Mouse (Mus musculus) lung, embryonic 14.5 days (tissue): ENCODE results near the gene Olfr686. TPM values are rescaled to one million over a fixed set of nuclear protein-coding genes. Genes with fewer than 3 reads are reported as not detected.

ENCODE experiments used
- ATAC-seq: fragments of 200-750 bp; cut with Nextera tagmentation; 2 replicates; pipeline ENCODE4 v1.8.0; 2017; ENCODE audit warnings: mild to moderate bottlenecking, moderate TSS enrichment, moderate library complexity; ENCODE audit not compliant: insufficient read depth
- DNase-seq: peaks from one replicate; pipeline ENCODE4 v3.0.0-alpha.2; 2015
- H3K27ac ChIP-seq: fragments of 300-500 bp; sonication (generic); 2 replicates; pipeline ENCODE4 v1.5.1; 2014; ENCODE audit warnings: low read depth, mild to moderate bottlenecking, moderate library complexity
- H3K27me3 ChIP-seq: fragments of 300-500 bp; sonication (generic); 2 replicates; pipeline ENCODE4 v1.6.1; 2014; ENCODE audit warnings: low read length, control low read depth; ENCODE audit not compliant: insufficient read depth
- H3K36me3 ChIP-seq: fragments of 300-500 bp; sonication (generic); 2 replicates; pipeline ENCODE4 v1.6.1; 2014; ENCODE audit warnings: control low read depth; ENCODE audit not compliant: insufficient read depth
- H3K4me1 ChIP-seq: fragments of 300-500 bp; sonication (generic); 2 replicates; pipeline ENCODE4 v1.6.1; 2014; ENCODE audit warnings: antibody characterized with exemption, control low read depth; ENCODE audit not compliant: insufficient read depth
- H3K4me2 ChIP-seq: fragments of 300-500 bp; sonication (generic); 2 replicates; pipeline ENCODE4 v1.6.1; 2014; ENCODE audit warnings: mild to moderate bottlenecking
- H3K4me3 ChIP-seq: fragments of 300-500 bp; sonication (generic); 2 replicates; pipeline ENCODE4 v1.5.1; 2014; ENCODE audit warnings: low read depth, low read length
- H3K9ac ChIP-seq: fragments of 300-500 bp; sonication (generic); 2 replicates; pipeline ENCODE4 v1.6.1; 2014
- H3K9me3 ChIP-seq: fragments of 300-500 bp; sonication (generic); 2 replicates; pipeline ENCODE4 v1.6.1; 2016; ENCODE audit warnings: low read depth, low read length, control low read depth
- CTCF ChIP-seq: IDR thresholded peaks from 2 replicates; pipeline ENCODE4 v1.5.1; 2016; ENCODE audit warnings: antibody characterized with exemption, low read depth
- WGBS: fragments of 180-500 bp; shearing (Covaris S2); extraction: QIAGEN DNeasy Blood & Tissue Kit; methylation state at CpG from one replicate; pipeline ENCODE4 v1.1.7; 2014; 5-methylcytosine and 5-hydroxymethylcytosine counted together
- polyA plus RNA-seq: library from polyadenylated mRNA; unstranded; fragments of >200 nt; fragmentation: Nextera tagmentation; extraction: Ambion mirVana; gene quantifications from 2 replicates; pipeline ENCODE4 v1.2.1, GENCODE M21; 2014

The Olfr686 gene
- polyA plus RNA-seq = not detected in 2 replicates

- Histone ChIP-seq H3K27ac (no peak within 1 kb of the TSS), H3K9me3 (no peaks in the 10 kb centered on the region), H3K4me2 (no peak within 1 kb of the TSS), H3K4me1 (no peaks in the 10 kb centered on the region), H3K27me3 (no peaks in the 10 kb centered on the region), H3K9ac (no peak within 1 kb of the TSS), H3K4me3 (no peak within 1 kb of the TSS), H3K36me3 (no peaks in the 10 kb centered on the region)
- DNase-seq (no peak), ATAC-seq (no peak)
- TF ChIP-seq CTCF = no peak
These were observed at the start of gene Olfr686 for GRCm38 (mm10) chr7:105207385-105207784. Olfr686 (minus strand) TSS chr7:105207485.

DNA sequence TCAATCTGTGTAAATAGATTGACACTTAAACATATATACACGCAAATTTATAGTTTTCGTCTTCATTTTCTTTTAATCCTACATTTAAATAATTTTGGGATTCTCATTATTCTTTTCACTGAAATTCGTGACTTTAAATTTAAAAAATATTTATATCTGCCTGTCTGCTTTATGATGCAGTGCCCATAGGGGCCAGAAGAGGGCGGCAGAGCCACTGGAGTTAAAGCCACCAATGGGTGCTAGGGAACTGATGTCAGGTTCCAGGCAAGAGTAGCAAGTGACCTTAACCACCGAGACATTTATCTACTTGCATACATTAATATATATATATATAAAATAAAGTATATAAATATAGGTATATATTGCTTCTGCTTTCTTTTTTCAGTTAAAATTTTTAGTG lies 49.4 kb upstream of the Olfr686 start:
- H3K27me3 ChIP-seq = no peaks in the 10 kb centered on the region
- H3K27ac ChIP-seq = no peak overlapping the region
- H3K4me2 ChIP-seq = no peak overlapping the region
- DNase-seq (peak; percentile 29), ATAC-seq (no peak)
- no peaks in the 10 kb centered on the region for H3K36me3 ChIP-seq
- H3K9ac ChIP-seq = no peak overlapping the region
- peak; percentile 33; the same call in 1 of the 2 replicates for TF ChIP-seq CTCF
- no peaks in the 10 kb centered on the region for H3K4me1 ChIP-seq
- H3K9me3 ChIP-seq = no peaks in the 10 kb centered on the region
- no peak overlapping the region for H3K4me3 ChIP-seq
- 59% methylated on average over 5 of the region's 5 CpGs for WGBS

DNA sequence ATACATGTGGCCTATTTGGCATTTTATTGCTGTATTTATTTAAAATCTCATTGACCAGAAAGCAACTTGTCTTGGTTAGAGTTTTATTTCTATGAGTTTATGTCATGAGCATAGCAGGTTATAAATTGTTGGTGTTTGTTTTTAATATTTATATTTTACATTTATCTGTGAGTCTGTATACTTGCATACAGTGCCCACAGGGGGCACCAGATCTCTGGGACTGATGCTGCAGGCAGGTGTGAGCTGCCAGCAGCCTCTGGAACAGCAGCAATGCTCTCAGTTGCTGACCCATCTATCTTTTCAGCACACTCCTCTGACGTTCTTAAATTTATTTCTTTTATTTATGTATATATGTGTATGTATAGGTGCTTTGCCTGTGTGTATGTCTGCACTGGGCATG lies 40.9 kb upstream of the Olfr686 start:
- ATAC-seq = no peak
- no peak overlapping the region for H3K4me2 ChIP-seq
- H3K27me3 ChIP-seq = no peaks in the 10 kb centered on the region

DNA sequence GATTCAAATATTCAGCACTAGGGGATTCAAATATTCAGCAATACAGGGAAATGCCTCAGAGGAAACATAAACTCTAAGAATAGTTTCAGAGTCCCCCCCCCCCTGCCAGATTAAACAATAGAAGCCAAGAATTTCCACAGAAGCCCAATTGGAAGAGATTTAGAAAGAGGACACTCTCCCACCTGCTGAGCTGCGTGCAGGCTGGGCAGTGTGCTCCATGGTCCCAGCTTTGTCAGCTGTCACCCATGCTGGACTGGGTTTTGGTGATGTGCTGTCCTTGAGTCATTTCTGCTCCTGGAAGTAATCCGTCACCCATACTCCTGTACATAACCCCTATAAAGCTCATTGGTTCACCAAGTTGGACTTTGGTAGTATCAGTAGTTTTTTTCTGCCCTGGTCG lies 40.4 kb upstream of the Olfr686 start:
- H3K27ac ChIP-seq = no peak overlapping the region
- no peak overlapping the region for H3K9ac ChIP-seq
- no peaks in the 10 kb centered on the region for H3K9me3 ChIP-seq
- DNase-seq (no peak), ATAC-seq (no peak)
- no peaks in the 10 kb centered on the region for H3K4me1 ChIP-seq
- TF ChIP-seq CTCF = no peak
- no peak overlapping the region for H3K4me2 ChIP-seq
- no peaks in the 10 kb centered on the region for H3K27me3 ChIP-seq
- H3K4me3 ChIP-seq = no peak overlapping the region
- WGBS = 76% methylated on average over 3 of the region's 3 CpGs
- H3K36me3 ChIP-seq = no peaks in the 10 kb centered on the region

More for the DNA sequence above, 40.9 kb upstream of the Olfr686 start:
- TF ChIP-seq CTCF = no peak
- no peak for DNase-seq
- no peak overlapping the region for H3K4me3 ChIP-seq
- no peaks in the 10 kb centered on the region for H3K4me1 ChIP-seq
- no peaks in the 10 kb centered on the region for H3K9me3 ChIP-seq
- H3K9ac ChIP-seq = no peak overlapping the region
- no peaks in the 10 kb centered on the region for H3K36me3 ChIP-seq
- WGBS = 39% methylated on average over 1 of the region's 1 CpGs
- H3K27ac ChIP-seq = no peak overlapping the region

- no peaks in the 10 kb centered on the region for H3K36me3 ChIP-seq
- WGBS = 82% methylated on average over 2 of the region's 2 CpGs
- H3K4me3 ChIP-seq = no peak overlapping the region
These were observed 22.1 kb upstream of the Olfr686 start for GRCm38 (mm10) chr7:105229386-105229785.

DNA sequence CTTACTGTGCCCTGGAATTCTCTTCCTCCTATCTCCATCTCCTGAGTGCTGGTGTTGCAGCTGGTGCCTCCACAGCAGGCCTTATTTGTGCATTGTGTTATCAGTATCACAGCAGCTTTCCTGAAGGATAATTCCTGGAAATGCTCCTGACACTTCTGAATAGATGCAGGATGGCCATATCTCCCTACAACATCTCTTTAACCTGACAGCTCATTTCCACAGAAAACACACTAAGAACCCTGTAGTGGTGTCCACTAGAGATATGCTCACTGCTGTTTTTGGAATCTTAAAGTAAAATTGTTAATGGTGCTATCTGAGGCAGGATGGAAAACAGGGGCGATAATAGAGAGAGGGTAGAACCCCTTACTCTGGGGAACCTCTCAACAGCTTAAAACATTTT lies 20.9 kb upstream of the Olfr686 start:
- Histone ChIP-seq H3K36me3 (no peaks in the 10 kb centered on the region), H3K27ac (no peak overlapping the region), H3K9ac (no peak overlapping the region), H3K4me3 (no peak overlapping the region), H3K4me1 (no peaks in the 10 kb centered on the region), H3K27me3 (no peaks in the 10 kb centered on the region), H3K9me3 (no peaks in the 10 kb centered on the region), H3K4me2 (no peak overlapping the region)
- WGBS = 80% methylated on average over 1 of the region's 1 CpGs
- ATAC-seq (peak; percentile 63; the same call in 1 of the 2 replicates), DNase-seq (peak; percentile 27)
- TF ChIP-seq CTCF = no peak

More at GRCm38 (mm10) chr7:105229386-105229785, 22.1 kb upstream of the Olfr686 start:
- no peak overlapping the region for H3K4me2 ChIP-seq
- DNase-seq = no peak
- H3K9me3 ChIP-seq = no peaks in the 10 kb centered on the region
- H3K9ac ChIP-seq = no peak overlapping the region
- H3K4me1 ChIP-seq = no peaks in the 10 kb centered on the region
- no peak for TF ChIP-seq CTCF
- no peak overlapping the region for H3K27ac ChIP-seq
- ATAC-seq = no peak
- no peaks in the 10 kb centered on the region for H3K27me3 ChIP-seq

GRCm38 (mm10) chr7:105226703-105227102 lies 19.4 kb upstream of the Olfr686 start:
- Histone ChIP-seq H3K9ac (no peak overlapping the region), H3K27ac (no peak overlapping the region), H3K4me2 (no peak overlapping the region), H3K4me3 (no peak overlapping the region), H3K27me3 (no peaks in the 10 kb centered on the region), H3K4me1 (no peaks in the 10 kb centered on the region), H3K9me3 (no peaks in the 10 kb centered on the region), H3K36me3 (no peaks in the 10 kb centered on the region)
- DNase-seq (no peak), ATAC-seq (no peak)
- TF ChIP-seq CTCF = no peak

GRCm38 (mm10) chr7:105226072-105226471 lies 18.8 kb upstream of the Olfr686 start:
- Histone ChIP-seq H3K9me3 (no peaks in the 10 kb centered on the region), H3K9ac (no peak overlapping the region), H3K36me3 (no peaks in the 10 kb centered on the region), H3K27me3 (no peaks in the 10 kb centered on the region), H3K27ac (no peak overlapping the region), H3K4me2 (no peak overlapping the region), H3K4me3 (no peak overlapping the region), H3K4me1 (no peaks in the 10 kb centered on the region)
- ATAC-seq (no peak), DNase-seq (no peak)
- TF ChIP-seq CTCF = no peak
